Mouse (Mus musculus): ENCODE measurements around the gene Vamp4.

DNA sequence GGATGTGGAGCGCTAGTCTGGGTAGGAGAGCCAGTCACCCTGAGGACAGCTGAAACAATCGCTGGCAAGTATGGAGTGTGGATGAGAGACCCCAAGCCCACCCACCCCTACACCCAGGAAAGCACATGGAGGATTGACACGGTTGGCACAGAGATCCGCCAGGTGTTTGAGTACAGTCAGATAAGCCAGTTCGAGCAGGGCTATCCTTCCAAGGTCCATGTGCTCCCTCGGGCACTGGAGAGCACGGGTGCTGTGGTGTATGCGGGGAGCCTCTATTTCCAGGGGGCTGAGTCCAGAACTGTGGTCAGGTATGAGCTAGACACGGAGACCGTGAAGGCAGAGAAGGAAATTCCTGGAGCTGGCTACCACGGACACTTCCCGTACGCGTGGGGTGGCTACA is 78.1 kb downstream of the Vamp4 start:
- TF ChIP-seq POLR2A (IDR thresholded peaks at IDR 0.05; ENCODE audit: insufficient read length, low read depth) (no peak), TCF12 (IDR thresholded peaks at IDR 0.05; ENCODE audit: insufficient read depth, poor library complexity, severe bottlenecking) (no peak), CEBPB (IDR thresholded peaks at IDR 0.05; ENCODE audit: insufficient read depth, poor library complexity, severe bottlenecking) (no peak), MYOG (IDR thresholded peaks at IDR 0.05; ENCODE audit: control insufficient read depth in 1 of 3, insufficient read depth in 1 of 3, insufficient read length in 2 of 3, low read depth in 2 of 3) (no peak), MAX (IDR thresholded peaks at IDR 0.05; ENCODE audit: low read depth) (no peak), POLR2AphosphoS2 (IDR thresholded peaks at IDR 0.05; ENCODE audit: insufficient read length, low read depth) (no peak), USF1 (IDR thresholded peaks at IDR 0.05; ENCODE audit: low read depth) (no peak), MYOD1 (IDR thresholded peaks at IDR 0.05; ENCODE audit: control insufficient read depth in 1 of 3, insufficient read length in 2 of 3, low read depth in 2 of 3) (no peak), TCF3 (IDR thresholded peaks at IDR 0.05; ENCODE audit: insufficient read length, low read depth) (no peak), SRF (IDR thresholded peaks at IDR 0.05; ENCODE audit: control insufficient read depth, insufficient read length, low read depth) (no peak), E2F4 (IDR thresholded peaks at IDR 0.05; ENCODE audit: insufficient read depth) (no peak), REST (IDR thresholded peaks at IDR 0.05; ENCODE audit: insufficient read depth, insufficient read length) (no peak)
